Mouse (Mus musculus): ENCODE data around the gene Tuba1b. TPM values are rescaled to one million over a fixed set of nuclear protein-coding genes. Genes with fewer than 3 reads are reported as not detected.

The Tuba1b gene
- polyA plus RNA-seq, 1 experiment: 3,464 TPM

DNA sequence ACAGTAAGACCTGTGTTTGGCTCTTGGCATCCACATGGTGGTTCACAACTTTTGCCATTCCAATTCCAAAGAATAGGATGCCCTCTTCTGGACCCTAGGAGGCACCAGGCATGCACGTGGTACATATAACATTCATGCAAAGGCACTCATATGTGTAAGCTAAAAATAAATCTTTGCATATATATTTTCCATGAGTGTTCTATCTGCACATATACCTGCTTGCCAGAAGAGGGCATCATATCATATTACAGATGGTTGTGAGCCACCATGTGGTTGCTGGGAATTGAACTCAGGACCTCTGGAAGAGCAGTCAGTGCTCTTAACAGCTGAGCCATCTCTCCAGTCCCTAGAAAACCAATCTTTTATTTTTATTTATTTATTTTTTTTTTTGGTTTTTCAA is 32.8 kb downstream of the Tuba1b start:
- Histone ChIP-seq H3K9me3 (replicated peaks; ENCODE audit: control insufficient read depth, insufficient read depth, low read length, poor library complexity, severe bottlenecking) (no peaks in the 10 kb centered on the region), H3K27me3 (ENCODE audit: control insufficient read depth, insufficient read depth, low read length, poor library complexity, severe bottlenecking) (peaks cover 2% of the 10 kb centered on the region; the same call in 1 of the 2 replicates), H3K36me3 (ENCODE audit: control insufficient read depth, insufficient read depth, low read length, poor library complexity, severe bottlenecking) (no peaks in the 10 kb centered on the region; the same call in 1 of the 2 replicates), H3K9ac (ENCODE audit: low read depth, poor library complexity, severe bottlenecking) (no peak overlapping the region), H3K27ac (ENCODE audit: insufficient read depth, low read length) (no peak overlapping the region), H3K4me3 (ENCODE audit: low read depth, low read length) (no peak overlapping the region), H3K4me1 (ENCODE audit: control insufficient read depth, insufficient read depth, low read length) (no peaks in the 10 kb centered on the region)
- TF ChIP-seq EP300 (IDR thresholded peaks at IDR 0.05; ENCODE audit: insufficient read depth, low read depth, low read length) (no peak), POLR2A (IDR thresholded peaks at IDR 0.05; ENCODE audit: insufficient read depth, low read length) (no peak), CTCF (IDR thresholded peaks at IDR 0.05; ENCODE audit: low read depth, low read length) (no peak)

DNA sequence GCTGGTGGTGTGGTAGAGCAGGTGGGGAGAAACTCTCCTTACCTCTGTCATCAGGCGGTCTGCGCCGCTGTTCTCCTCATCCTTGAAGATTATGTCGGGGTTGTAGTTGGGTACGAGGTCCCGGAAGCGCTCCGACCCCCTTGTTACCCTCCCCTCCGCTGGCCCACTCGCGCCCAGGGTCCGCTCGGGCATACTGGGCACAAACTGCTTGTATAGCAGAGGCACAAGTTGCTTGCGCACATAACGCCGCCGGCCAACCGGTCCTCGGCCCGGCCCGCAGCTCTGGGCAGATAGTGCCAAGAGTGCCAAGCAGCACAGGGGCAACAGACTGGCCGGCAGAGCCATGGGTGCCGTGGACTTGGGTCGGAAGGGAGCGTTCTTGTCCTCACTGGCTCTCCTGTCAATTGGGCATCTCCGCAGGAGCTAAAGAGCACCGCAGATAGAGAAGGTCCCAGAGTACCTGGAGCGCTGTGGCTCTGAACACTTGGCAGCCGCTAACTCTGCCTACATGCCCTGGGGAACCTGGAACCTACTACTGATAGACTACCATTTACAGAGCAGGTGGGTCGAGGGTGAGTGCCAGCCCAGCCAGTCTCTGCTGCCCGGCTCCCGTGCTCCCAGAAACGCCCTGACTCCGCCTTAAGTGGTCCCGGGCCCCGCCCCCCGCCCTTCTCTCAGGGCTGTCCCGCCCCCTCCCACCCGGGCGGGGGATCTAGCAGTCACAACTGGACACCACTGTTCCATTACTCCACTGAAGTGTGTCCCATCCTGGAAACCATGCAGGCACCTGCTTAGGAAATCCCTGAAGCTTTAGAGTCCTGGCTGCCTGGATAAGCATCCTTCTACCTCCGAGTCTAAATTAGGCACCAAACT is 36.2 kb downstream of the Tuba1b start, which contains the start of gene Dhh:
Gene Dhh (minus strand): TSS at position 613 of the 873 bp plus-strand sequence.
- TF ChIP-seq EP300 (IDR thresholded peaks at IDR 0.05; ENCODE audit: insufficient read depth, low read depth, low read length) (no peak), POLR2A (IDR thresholded peaks at IDR 0.05; ENCODE audit: insufficient read depth, low read length) (no peak)
- H3K9me3 ChIP-seq (replicated peaks; ENCODE audit: control insufficient read depth, insufficient read depth, low read length, poor library complexity, severe bottlenecking): no peaks in the 10 kb centered on the region
- H3K27ac ChIP-seq (ENCODE audit: insufficient read depth, low read length): no peak within 1 kb of the TSS
- no peaks in the 10 kb centered on the region for H3K4me1 ChIP-seq (ENCODE audit: control insufficient read depth, insufficient read depth, low read length)
- H3K9ac ChIP-seq (ENCODE audit: low read depth, poor library complexity, severe bottlenecking): peak within 1 kb of the TSS; percentile 8; the same call in 1 of the 2 replicates
- no peaks in the 10 kb centered on the region for H3K36me3 ChIP-seq (ENCODE audit: control insufficient read depth, insufficient read depth, low read length, poor library complexity, severe bottlenecking)
- peak within 1 kb of the TSS; percentile 83 for H3K4me3 ChIP-seq (ENCODE audit: low read depth, low read length)
- H3K27me3 ChIP-seq (ENCODE audit: control insufficient read depth, insufficient read depth, low read length, poor library complexity, severe bottlenecking): peaks cover 10% of the 10 kb centered on the region; the same call in 1 of the 2 replicates

DNA sequence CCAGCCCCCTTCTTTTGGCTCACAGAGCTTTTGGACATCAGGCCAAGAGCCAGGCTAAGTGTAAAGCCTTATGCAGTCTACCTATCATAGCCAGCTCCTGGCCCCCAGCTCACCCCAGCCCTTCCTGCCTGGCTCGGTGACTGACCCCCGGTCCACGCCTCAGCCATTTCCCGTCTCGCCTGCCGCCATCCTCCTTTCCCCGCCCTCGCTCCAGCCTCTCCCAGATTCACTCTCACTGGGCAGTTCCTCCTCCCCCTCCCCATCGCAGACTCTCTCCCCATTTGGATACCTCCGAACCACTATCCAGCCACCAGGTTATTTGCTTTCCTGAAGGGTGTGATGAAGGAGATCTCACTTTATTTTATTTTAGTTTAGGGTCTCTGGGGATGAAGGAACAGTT is 36.9 kb downstream of the Tuba1b start:
- H3K27me3 ChIP-seq (ENCODE audit: control insufficient read depth, insufficient read depth, low read length, poor library complexity, severe bottlenecking): peaks cover 10% of the 10 kb centered on the region; the same call in 1 of the 2 replicates
- H3K36me3 ChIP-seq (ENCODE audit: control insufficient read depth, insufficient read depth, low read length, poor library complexity, severe bottlenecking): no peaks in the 10 kb centered on the region
- no peak overlapping the region for H3K27ac ChIP-seq (ENCODE audit: insufficient read depth, low read length)
- no peaks in the 10 kb centered on the region for H3K9me3 ChIP-seq (replicated peaks; ENCODE audit: control insufficient read depth, insufficient read depth, low read length, poor library complexity, severe bottlenecking)
- peak overlapping the region; percentile 9; the same call in 1 of the 2 replicates for H3K4me3 ChIP-seq (ENCODE audit: low read depth, low read length)
- H3K9ac ChIP-seq (ENCODE audit: low read depth, poor library complexity, severe bottlenecking): 0 out of 2 replicates have a peak overlapping the region, but pooled peaks have one; percentile 8
- H3K4me1 ChIP-seq (ENCODE audit: control insufficient read depth, insufficient read depth, low read length): peaks cover 3% of the 10 kb centered on the region
- no peak for TF ChIP-seq EP300 (IDR thresholded peaks at IDR 0.05; ENCODE audit: insufficient read depth, low read depth, low read length)
- no peak for TF ChIP-seq CTCF (IDR thresholded peaks at IDR 0.05; ENCODE audit: low read depth, low read length)
- TF ChIP-seq POLR2A (IDR thresholded peaks at IDR 0.05; ENCODE audit: insufficient read depth, low read length): no peak

DNA sequence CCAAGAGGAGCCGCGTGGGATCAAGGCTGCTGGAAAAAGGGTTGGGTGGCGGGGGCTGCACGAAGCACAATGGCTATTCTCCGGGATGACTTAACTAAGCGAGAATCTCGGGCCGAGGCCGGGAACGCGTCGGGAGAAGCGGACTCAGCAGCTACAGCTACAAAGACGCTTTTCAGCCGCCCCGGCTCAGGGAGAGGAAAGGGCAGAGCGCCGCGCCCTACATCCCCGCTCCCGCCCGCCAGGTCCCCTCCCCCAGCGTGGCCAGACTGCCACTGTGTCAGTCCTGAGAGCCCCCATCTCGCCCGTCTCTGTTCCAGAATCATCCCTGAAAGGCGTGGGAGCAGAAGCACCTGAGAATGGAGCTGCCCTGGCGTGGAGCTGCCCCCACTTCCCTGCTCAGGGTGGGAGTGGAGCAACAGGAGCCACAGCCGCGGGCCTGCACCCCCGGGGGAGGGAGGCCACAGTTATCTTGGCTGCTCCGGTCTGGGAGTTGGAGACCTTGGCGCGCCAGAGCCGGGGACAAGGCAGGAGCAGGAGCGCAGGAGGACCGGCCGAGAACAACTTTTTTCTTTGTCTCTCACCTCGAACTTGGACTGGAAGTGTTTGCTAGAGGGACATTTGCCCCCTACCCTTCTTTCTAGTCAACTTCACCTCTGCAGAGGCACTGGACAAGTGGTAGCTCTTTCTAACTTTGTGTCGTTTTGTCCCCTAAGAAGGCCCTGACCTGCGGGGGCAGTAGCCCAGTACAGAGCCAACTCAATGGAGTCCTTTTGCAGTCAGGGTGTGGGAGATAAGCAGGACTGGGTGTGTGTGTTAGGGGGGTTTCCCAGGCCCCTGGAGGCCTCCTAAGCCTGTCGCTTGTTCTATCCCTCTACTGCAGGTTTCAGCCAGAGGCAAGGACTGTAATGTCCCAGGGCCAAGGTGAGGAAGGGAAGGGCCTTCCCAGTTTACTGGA is 38.5 kb downstream of the Tuba1b start:
- Histone ChIP-seq H3K27ac (ENCODE audit: insufficient read depth, low read length) (no peak overlapping the region), H3K27me3 (ENCODE audit: control insufficient read depth, insufficient read depth, low read length, poor library complexity, severe bottlenecking) (peaks cover 10% of the 10 kb centered on the region; the same call in 1 of the 2 replicates), H3K36me3 (ENCODE audit: control insufficient read depth, insufficient read depth, low read length, poor library complexity, severe bottlenecking) (no peaks in the 10 kb centered on the region), H3K9me3 (replicated peaks; ENCODE audit: control insufficient read depth, insufficient read depth, low read length, poor library complexity, severe bottlenecking) (no peaks in the 10 kb centered on the region), H3K9ac (ENCODE audit: low read depth, poor library complexity, severe bottlenecking) (peak overlapping the region; percentile 37), H3K4me1 (ENCODE audit: control insufficient read depth, insufficient read depth, low read length) (peaks cover 3% of the 10 kb centered on the region), H3K4me3 (ENCODE audit: low read depth, low read length) (peak overlapping the region; percentile 38)
- no peak for TF ChIP-seq POLR2A (IDR thresholded peaks at IDR 0.05; ENCODE audit: insufficient read depth, low read length)
- no peak for TF ChIP-seq EP300 (IDR thresholded peaks at IDR 0.05; ENCODE audit: insufficient read depth, low read depth, low read length)
- no peak for TF ChIP-seq CTCF (IDR thresholded peaks at IDR 0.05; ENCODE audit: low read depth, low read length)

DNA sequence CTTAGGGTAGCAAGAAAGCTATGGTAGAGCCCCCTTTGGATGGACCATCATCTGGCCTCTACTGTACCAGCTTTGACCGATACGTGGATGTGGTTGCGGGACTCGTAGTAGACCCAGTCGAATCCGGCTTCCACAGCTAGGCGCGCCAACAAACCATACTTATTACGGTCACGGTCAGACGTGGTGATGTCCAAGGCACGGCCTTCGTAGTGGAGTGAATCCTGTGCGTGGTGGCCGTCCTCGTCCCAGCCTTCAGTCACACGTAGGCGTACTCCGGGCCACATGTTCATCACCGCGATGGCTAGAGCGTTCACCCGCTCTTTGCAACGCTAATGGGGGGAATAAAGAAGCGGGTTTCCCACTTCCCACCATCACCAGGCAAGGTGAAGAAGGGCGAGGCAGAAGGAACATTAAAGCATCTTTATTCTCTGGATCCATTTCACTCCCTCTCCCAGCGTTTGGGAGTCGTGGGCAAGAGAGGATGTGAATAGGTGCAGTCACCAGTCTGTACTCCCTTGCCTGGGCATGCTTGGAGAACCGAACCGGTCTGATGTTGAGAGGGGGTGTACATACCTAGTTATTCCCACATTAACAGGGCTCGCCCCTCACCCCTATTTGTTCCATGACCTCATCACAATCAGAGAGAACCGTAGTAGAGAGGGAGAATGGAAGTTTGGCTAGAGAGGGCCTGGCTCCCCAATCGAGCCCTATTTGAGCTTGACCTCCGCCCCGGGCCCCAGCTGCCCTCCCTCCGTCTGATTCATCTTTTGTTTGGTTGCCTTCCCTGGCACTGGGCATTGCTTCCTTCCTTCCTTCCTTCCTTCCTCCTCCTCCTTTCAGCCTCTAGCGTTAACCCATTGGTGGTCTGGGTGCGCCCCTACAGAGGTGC is 39.4 kb downstream of the Tuba1b start:
- H3K9me3 ChIP-seq (replicated peaks; ENCODE audit: control insufficient read depth, insufficient read depth, low read length, poor library complexity, severe bottlenecking): no peaks in the 10 kb centered on the region
- H3K4me1 ChIP-seq (ENCODE audit: control insufficient read depth, insufficient read depth, low read length): peaks cover 3% of the 10 kb centered on the region
- no peak overlapping the region for H3K27ac ChIP-seq (ENCODE audit: insufficient read depth, low read length)
- peaks cover 10% of the 10 kb centered on the region; the same call in 1 of the 2 replicates for H3K27me3 ChIP-seq (ENCODE audit: control insufficient read depth, insufficient read depth, low read length, poor library complexity, severe bottlenecking)
- H3K9ac ChIP-seq (ENCODE audit: low read depth, poor library complexity, severe bottlenecking): peak overlapping the region; percentile 38
- TF ChIP-seq POLR2A (IDR thresholded peaks at IDR 0.05; ENCODE audit: insufficient read depth, low read length): no peak
- no peak for TF ChIP-seq EP300 (IDR thresholded peaks at IDR 0.05; ENCODE audit: insufficient read depth, low read depth, low read length)
- TF ChIP-seq CTCF (IDR thresholded peaks at IDR 0.05; ENCODE audit: low read depth, low read length): no peak
- H3K36me3 ChIP-seq (ENCODE audit: control insufficient read depth, insufficient read depth, low read length, poor library complexity, severe bottlenecking): no peaks in the 10 kb centered on the region
- peak overlapping the region; percentile 51 for H3K4me3 ChIP-seq (ENCODE audit: low read depth, low read length)
